Mouse (Mus musculus) lung, postnatal 0 days (tissue): Measurements from ENCODE around the gene Ppp4r2.

Source experiments
- CTCF ChIP-seq: IDR thresholded peaks from 2 replicates; pipeline ENCODE4 v1.5.1; 2016; ENCODE audit warnings: antibody characterized with exemption, mild to moderate bottlenecking
- EP300 ChIP-seq: IDR thresholded peaks from 2 replicates; pipeline ENCODE4 v1.6.1; 2016; ENCODE audit warnings: antibody characterized with exemption, mild to moderate bottlenecking, control low read depth

- TF ChIP-seq CTCF (no peak), EP300 (no peak)
These were observed 61.8 kb downstream of the Ppp4r2 start for GRCm38 (mm10) chr6:100895183-100895582.
